Mouse (Mus musculus) CH12.LX (cell line): ENCODE data around the gene Irs3. TPM values are rescaled to one million over a fixed set of nuclear protein-coding genes. Genes with fewer than 3 reads are reported as not detected.

Experiments
- DNase-seq: peaks from one replicate; pipeline ENCODE4 v3.0.0-alpha.2; 2013; ENCODE audit errors: extremely low read depth
- H3K27ac ChIP-seq: 2 replicates; pipeline ENCODE4 v1.5.1; 2012; ENCODE audit warnings: low read depth, mild to moderate bottlenecking, control low read depth, moderate library complexity; ENCODE audit not compliant: insufficient read depth
- H3K27me3 ChIP-seq: replicated peaks from 2 replicates; pipeline ENCODE3; 2012; ENCODE audit warnings: inconsistent platforms
- H3K36me3 ChIP-seq, 2 experiments: replicated peaks in 1 of 2; 2 replicates each; pipeline versions ENCODE3 to v1.6.1; 2012; ENCODE audit warnings: inconsistent platforms in 1 of 2, low read length in 1 of 2, mild to moderate bottlenecking in 1 of 2, mixed read lengths in 1 of 2, moderate library complexity in 1 of 2; ENCODE audit not compliant: control insufficient read depth in 1 of 2, insufficient read depth in 1 of 2
- H3K4me1 ChIP-seq, 2 experiments: 2 replicates each; pipeline ENCODE4 v1.6.1; 2012; ENCODE audit warnings: inconsistent platforms in 1 of 2, moderate library complexity in 1 of 2; ENCODE audit not compliant: insufficient read depth in 2 of 2, control insufficient read depth in 1 of 2
- H3K4me2 ChIP-seq: 2 replicates; pipeline ENCODE4 v1.6.1; 2012; ENCODE audit warnings: low read depth, mild to moderate bottlenecking, control low read depth; ENCODE audit not compliant: poor library complexity, insufficient read depth, severe bottlenecking
- H3K4me3 ChIP-seq, 3 experiments: fragments of 150-350 bp in 1 of 3; sonication (generic) in 1 of 3; replicated peaks in 1 of 3; 2 replicates each; pipeline versions ENCODE3 to v1.5.1; 2011 to 2012; ENCODE audit warnings: low read depth in 2 of 3, low read length in 2 of 3, mild to moderate bottlenecking in 2 of 3, moderate library complexity in 2 of 3, control low read depth in 1 of 3, improper control_type of control experiment in 1 of 3, inconsistent platforms in 1 of 3, mixed read lengths in 1 of 3; ENCODE audit not compliant: poor library complexity in 1 of 3
- H3K79me2 ChIP-seq: replicated peaks from 2 replicates; pipeline ENCODE4 v1.6.1; 2012; ENCODE audit warnings: mild to moderate bottlenecking, moderate library complexity; ENCODE audit not compliant: control insufficient read depth, poor library complexity, insufficient read depth, severe bottlenecking; ENCODE audit errors: extremely low read depth
- H3K9ac ChIP-seq: 2 replicates; pipeline ENCODE4 v1.6.1; 2012; ENCODE audit warnings: low read depth, mild to moderate bottlenecking, control low read depth, moderate library complexity; ENCODE audit not compliant: insufficient read depth
- H3K9me3 ChIP-seq: replicated peaks from 2 replicates; pipeline ENCODE3; 2012; ENCODE audit warnings: low read length, inconsistent platforms, mixed read lengths
- BHLHE40 ChIP-seq: IDR thresholded peaks from 2 replicates; pipeline ENCODE4 v1.6.1; 2011; ENCODE audit warnings: mild to moderate bottlenecking, low read depth, low read length, improper control_type of control experiment
- EP300 ChIP-seq: IDR thresholded peaks from 2 replicates; pipeline ENCODE4 v1.6.1; 2011; ENCODE audit warnings: low read length, improper control_type of control experiment
- ETS1 ChIP-seq: conservative IDR thresholded peaks from 2 replicates; pipeline ENCODE4 v1.6.1; 2012; ENCODE audit warnings: low read depth, mild to moderate bottlenecking, inconsistent platforms, low read length, improper control_type of control experiment, moderate library complexity
- HCFC1 ChIP-seq: IDR thresholded peaks from 2 replicates; pipeline ENCODE4 v1.6.1; 2012; ENCODE audit warnings: low read depth, mild to moderate bottlenecking, inconsistent platforms, low read length, improper control_type of control experiment
- IRF4 ChIP-seq: IDR thresholded peaks from 2 replicates; pipeline ENCODE4 v1.6.1; 2014; ENCODE audit warnings: low read depth, mild to moderate bottlenecking, inconsistent platforms, low read length, improper control_type of control experiment
- JUN ChIP-seq: IDR thresholded peaks from 2 replicates; pipeline ENCODE4 v1.6.1; 2011; ENCODE audit warnings: low read depth, mild to moderate bottlenecking, low read length, improper control_type of control experiment, moderate library complexity; ENCODE audit not compliant: insufficient read depth
- JUND ChIP-seq: conservative IDR thresholded peaks from 2 replicates; pipeline ENCODE4 v1.6.1; 2011; ENCODE audit warnings: low read depth, low read length, improper control_type of control experiment
- KAT2A ChIP-seq: IDR thresholded peaks from 2 replicates; pipeline ENCODE4 v1.6.1; 2012; ENCODE audit warnings: low read length, improper control_type of control experiment, inconsistent platforms; ENCODE audit not compliant: insufficient replicate concordance
- MYC ChIP-seq: IDR thresholded peaks from 2 replicates; pipeline ENCODE4 v1.6.1; 2011; ENCODE audit warnings: low read depth, mild to moderate bottlenecking, improper control_type of control experiment, low read length
- NELFE ChIP-seq: IDR thresholded peaks from 2 replicates; pipeline ENCODE4 v1.6.1; 2011; ENCODE audit warnings: low read depth, low read length, improper control_type of control experiment
- NRF1 ChIP-seq: IDR thresholded peaks from 2 replicates; pipeline ENCODE4 v1.6.1; 2014; ENCODE audit warnings: low read depth, mild to moderate bottlenecking, inconsistent platforms, low read length, improper control_type of control experiment, moderate library complexity
- PAX5 ChIP-seq: IDR thresholded peaks from 2 replicates; pipeline ENCODE4 v1.6.1; 2012; ENCODE audit warnings: low read length, inconsistent platforms, mixed read lengths
- POLR2A ChIP-seq: IDR thresholded peaks from 2 replicates; pipeline ENCODE4 v1.6.1; 2011; ENCODE audit warnings: low read depth, mild to moderate bottlenecking, improper control_type of control experiment, low read length
- RAD21 ChIP-seq: IDR thresholded peaks from 2 replicates; pipeline ENCODE4 v1.6.1; 2011; ENCODE audit warnings: low read depth, mild to moderate bottlenecking, low read length, improper control_type of control experiment, moderate library complexity
- RCOR1 ChIP-seq: conservative IDR thresholded peaks from 2 replicates; pipeline ENCODE4 v1.6.1; 2012; ENCODE audit warnings: low read depth, mild to moderate bottlenecking, inconsistent platforms, low read length, improper control_type of control experiment
- SIN3A ChIP-seq: IDR thresholded peaks from 2 replicates; pipeline ENCODE4 v1.6.1; 2012; ENCODE audit warnings: low read length, improper control_type of control experiment, inconsistent platforms
- SMC3 ChIP-seq: IDR thresholded peaks from 2 replicates; pipeline ENCODE4 v1.6.1; 2011; ENCODE audit warnings: low read depth, low read length, improper control_type of control experiment
- TCF12 ChIP-seq: IDR thresholded peaks from 2 replicates; pipeline ENCODE4 v1.6.1; 2014; ENCODE audit warnings: low read depth, mild to moderate bottlenecking, inconsistent platforms, low read length, improper control_type of control experiment
- UBTF ChIP-seq: IDR thresholded peaks from 2 replicates; pipeline ENCODE4 v1.6.1; 2012; ENCODE audit warnings: low read depth, mild to moderate bottlenecking, inconsistent platforms, low read length, improper control_type of control experiment, moderate library complexity
- USF1 ChIP-seq: IDR thresholded peaks from 2 replicates; pipeline ENCODE4 v1.6.1; 2014; ENCODE audit warnings: low read depth, mild to moderate bottlenecking, inconsistent platforms, low read length, improper control_type of control experiment
- USF2 ChIP-seq: conservative IDR thresholded peaks from 2 replicates; pipeline ENCODE4 v1.6.1; 2011; ENCODE audit warnings: low read depth, low read length, improper control_type of control experiment
- ZC3H11A ChIP-seq: IDR thresholded peaks from 2 replicates; pipeline ENCODE4 v1.6.1; 2012; ENCODE audit warnings: low read depth, mild to moderate bottlenecking, inconsistent platforms, low read length, improper control_type of control experiment
- ZMIZ1 ChIP-seq: IDR thresholded peaks from 2 replicates; pipeline ENCODE4 v1.6.1; 2012; ENCODE audit warnings: low read depth, mild to moderate bottlenecking, inconsistent platforms, low read length, improper control_type of control experiment
- dilution Hi-C: fragments of 300-500 bp; cut with MboI; formaldehyde crosslinking; loops from 2 replicates; pipeline ENCODE4 v1.14.3; 2020; ENCODE audit warnings: low sequenced_read_pairs; ENCODE audit not compliant: extremely low pct_unique_long_range_greater_than_20kb, extremely low pct_ligation_motif_present
- in situ Hi-C: fragments of 300-500 bp; cut with MboI; formaldehyde crosslinking; loops from 3 replicates; pipeline ENCODE4 v1.14.3; 2019; ENCODE audit warnings: low sequenced_read_pairs, low pct_ligation_motif_present, low pct_unique_long_range_greater_than_20kb, mixed read lengths
- polyA plus RNA-seq: library from polyadenylated mRNA; unstranded; fragments of >175 nt; gene quantifications from 2 replicates; pipeline ENCODE4 v1.2.1, GENCODE M21; 2012; ENCODE audit warnings: low read depth; ENCODE audit not compliant: insufficient read length
- total RNA-seq, 2 experiments: library from RNA; depleted of rRNA; stranded (reverse); fragments of 300-350 nt in 1 of 2; fragments of >200 nt in 1 of 2; gene quantifications; 2 replicates each; pipeline ENCODE4 v1.2.3; 2012 to 2014

Gene Irs3
- total and polyA plus RNA-seq, 3 experiments, result not detected

GRCm38 (mm10) chr5:137677859-137678258 lies 32.3 kb upstream of the Irs3 start:
- H3K9me3 ChIP-seq, result no peaks in the 10 kb centered on the region
- H3K4me1 ChIP-seq, result peaks cover under 1 to 15% of the 10 kb centered on the region in 2 experiments; a peak in 2 of 4 replicates
- H3K79me2 ChIP-seq, result peaks cover 4% of the 10 kb centered on the region; the same call in 1 of the 2 replicates
- no peak overlapping the region for H3K4me2 ChIP-seq
- no peak overlapping the region for H3K27ac ChIP-seq
- TF ChIP-seq HCFC1 (no peak), USF1 (no peak), MYC (no peak), RCOR1 (no peak), SMC3 (no peak), JUND (no peak), KAT2A (no peak), IRF4 (no peak), ETS1 (no peak), ZMIZ1 (no peak), RAD21 (no peak), UBTF (no peak), BHLHE40 (no peak), PAX5 (no peak), EP300 (no peak), ZC3H11A (no peak), POLR2A (no peak), USF2 (no peak)
- TF ChIP-seq, all 38 proteins: peak for 0
- no peak for DNase-seq
- no peaks in the 10 kb centered on the region for H3K27me3 ChIP-seq
- in situ Hi-C loops, result no loop called here
- dilution Hi-C loops, result no loop called here
- peaks cover 0 to 61% of the 10 kb centered on the region in 2 experiments for H3K36me3 ChIP-seq
- H3K4me3 ChIP-seq, result no peak overlapping the region
- H3K9ac ChIP-seq, result no peak overlapping the region

DNA sequence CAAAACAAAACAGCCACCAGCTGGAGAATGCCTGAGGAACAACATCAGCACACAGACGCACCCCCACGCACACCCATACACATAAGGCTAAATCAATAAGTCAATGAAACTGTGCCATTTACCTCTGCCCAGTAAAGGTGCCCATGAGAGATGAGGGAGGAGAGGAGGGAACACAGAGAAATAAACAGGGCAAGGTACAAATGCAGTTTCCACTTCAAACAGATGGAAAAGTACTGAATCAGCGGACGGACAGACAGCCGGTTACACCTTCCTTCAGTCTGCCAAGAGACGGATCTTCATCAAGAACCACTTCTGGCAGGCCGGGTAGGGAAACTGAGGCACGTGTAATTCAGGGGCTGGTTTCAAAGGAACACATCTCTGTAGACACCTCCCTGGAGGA lies 29.3 kb upstream of the Irs3 start:
- no peak overlapping the region for H3K27ac ChIP-seq
- no peak for DNase-seq
- H3K9me3 ChIP-seq, result no peaks in the 10 kb centered on the region
- H3K27me3 ChIP-seq, result no peaks in the 10 kb centered on the region
- H3K4me1 ChIP-seq, result peaks cover 18 to 32% of the 10 kb centered on the region in 2 experiments
- H3K4me3 ChIP-seq, result no peak overlapping the region
- in situ Hi-C loops, result no loop called here
- no peak for TF ChIP-seq SIN3A
- no peak for TF ChIP-seq BHLHE40
- no peak for TF ChIP-seq NELFE
- TF ChIP-seq NRF1, result no peak
- no peak for TF ChIP-seq POLR2A
- TF ChIP-seq HCFC1, result no peak
- TF ChIP-seq MYC, result no peak
- TF ChIP-seq TCF12, result no peak
- TF ChIP-seq JUN, result no peak
- TF ChIP-seq USF1, result no peak
- TF ChIP-seq, all 38 proteins: peak for 0
- Histone ChIP-seq H3K4me2 (no peak overlapping the region), H3K36me3 (peaks cover 0 to 46% of the 10 kb centered on the region in 2 experiments), H3K9ac (no peak overlapping the region), H3K79me2 (no peaks in the 10 kb centered on the region)
- dilution Hi-C loops, result no loop called here
